Mouse (Mus musculus) heart, embryonic 16.5 days (tissue): ENCODE data around the gene Ms4a5. TPM values are rescaled to one million over a fixed set of nuclear protein-coding genes. Genes with fewer than 3 reads are reported as not detected.
"Not testable (repeated sequence)": the region's sequence is repeated elsewhere in the genome, so short reads cannot be mapped to it uniquely, and the experiment has no call there.

Source experiments
- ATAC-seq: fragments of 200-750 bp; cut with Nextera tagmentation; replicated peaks from 2 replicates; pipeline ENCODE4 v1.8.0; 2017; ENCODE audit warnings: moderate number of reproducible peaks; ENCODE audit not compliant: insufficient read depth, low FRiP score; ENCODE audit errors: extremely low read depth
- H3K27ac ChIP-seq: fragments of 300-500 bp; sonication (generic); 2 replicates; pipeline ENCODE4 v1.5.1; 2014; ENCODE audit warnings: mild to moderate bottlenecking, low read length, control low read depth, moderate library complexity
- H3K27me3 ChIP-seq: fragments of 300-500 bp; sonication (generic); 2 replicates; pipeline ENCODE4 v1.6.1; 2014; ENCODE audit warnings: low read length, mixed read lengths; ENCODE audit not compliant: control insufficient read depth, insufficient read depth
- H3K36me3 ChIP-seq: fragments of 300-500 bp; sonication (generic); 2 replicates; pipeline ENCODE4 v1.6.1; 2014; ENCODE audit not compliant: control insufficient read depth, insufficient read depth
- H3K4me1 ChIP-seq: fragments of 300-500 bp; sonication (generic); 2 replicates; pipeline ENCODE4 v1.6.1; 2014; ENCODE audit warnings: low read length, mixed read lengths; ENCODE audit not compliant: control insufficient read depth, insufficient read depth
- H3K4me2 ChIP-seq: fragments of 300-500 bp; sonication (generic); 2 replicates; pipeline ENCODE4 v1.6.1; 2014; ENCODE audit warnings: low read depth, mild to moderate bottlenecking, control low read depth, low read length
- H3K4me3 ChIP-seq: fragments of 300-500 bp; sonication (generic); 2 replicates; pipeline ENCODE4 v1.5.1; 2014; ENCODE audit warnings: mild to moderate bottlenecking, control low read depth, low read length
- H3K9ac ChIP-seq: fragments of 300-500 bp; sonication (generic); 2 replicates; pipeline ENCODE4 v1.6.1; 2014; ENCODE audit warnings: low read length, control low read depth
- H3K9me3 ChIP-seq: fragments of 300-500 bp; sonication (generic); replicated peaks from 2 replicates; pipeline ENCODE4 v1.6.1; 2016; ENCODE audit warnings: low read length; ENCODE audit not compliant: control insufficient read depth
- WGBS: fragments of 180-500 bp; shearing (Covaris S2); extraction: QIAGEN DNeasy Blood & Tissue Kit; methylation state at CpG from one replicate; pipeline ENCODE4 v1.1.7; 2014; 5-methylcytosine and 5-hydroxymethylcytosine counted together
- polyA plus RNA-seq: library from polyadenylated mRNA; unstranded; fragments of >200 nt; fragmentation: Nextera tagmentation; extraction: Ambion mirVana; gene quantifications from 2 replicates; pipeline ENCODE4 v1.2.1, GENCODE M21; 2015

The Ms4a5 gene
- not detected in 2 replicates for polyA plus RNA-seq

DNA sequence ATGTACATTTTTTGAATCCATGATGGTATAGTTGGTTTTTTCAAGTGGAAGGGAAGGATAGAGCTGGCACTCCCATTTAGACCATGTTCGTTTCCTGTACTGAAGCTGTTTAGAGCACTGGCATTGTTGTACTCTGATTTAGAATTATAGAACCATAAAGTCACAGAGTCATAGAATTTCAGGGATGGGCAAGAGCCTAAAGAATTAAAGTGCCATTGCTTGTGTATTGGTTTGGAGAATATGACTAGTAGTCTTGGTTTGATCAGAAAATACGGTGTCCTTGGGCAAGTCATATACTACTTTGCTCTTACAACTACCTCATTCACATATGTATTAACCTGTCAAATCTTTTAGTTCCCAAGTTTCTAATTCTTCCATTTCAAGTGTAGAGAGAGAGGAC is at the start of gene Ms4a5:
Gene Ms4a5 (minus strand): TSS at position 101 of the 400 bp plus-strand sequence.
- WGBS, result 85% methylated on average over 2 of the region's 2 CpGs
- no peak for ATAC-seq
- no peak within 1 kb of the TSS for H3K4me3 ChIP-seq
- H3K27ac ChIP-seq, result no peak within 1 kb of the TSS
- H3K4me2 ChIP-seq, result no peak within 1 kb of the TSS
- H3K27me3 ChIP-seq, result no peaks in the 10 kb centered on the region
- H3K9me3 ChIP-seq, result no peaks in the 10 kb centered on the region
- H3K36me3 ChIP-seq, result no peaks in the 10 kb centered on the region
- no peaks in the 10 kb centered on the region for H3K4me1 ChIP-seq
- no peak within 1 kb of the TSS for H3K9ac ChIP-seq

- H3K36me3 ChIP-seq, result no peaks in the 10 kb centered on the region
- H3K9me3 ChIP-seq, result peaks cover 3% of the 10 kb centered on the region; the same call in 1 of the 2 replicates
- H3K9ac ChIP-seq, result no peak overlapping the region
- H3K4me3 ChIP-seq, result no peak overlapping the region
- WGBS, result 82% methylated on average over 1 of the region's 1 CpGs
- H3K27me3 ChIP-seq, result no peaks in the 10 kb centered on the region
- no peak for ATAC-seq
- no peak overlapping the region for H3K27ac ChIP-seq
- H3K4me2 ChIP-seq, result no peak overlapping the region
- H3K4me1 ChIP-seq, result no peaks in the 10 kb centered on the region
Observed at GRCm38 (mm10) chr19:11321123-11321522, 37.5 kb upstream of the Ms4a5 start.

- ATAC-seq, result no peak
- 86% methylated on average over 4 of the region's 4 CpGs for WGBS
- Histone ChIP-seq H3K9me3 (peaks cover 3% of the 10 kb centered on the region; the same call in 1 of the 2 replicates), H3K27me3 (no peaks in the 10 kb centered on the region), H3K36me3 (no peaks in the 10 kb centered on the region), H3K4me1 (no peaks in the 10 kb centered on the region), H3K27ac (no peak overlapping the region), H3K4me2 (no peak overlapping the region), H3K9ac (no peak overlapping the region), H3K4me3 (no peak overlapping the region)
Observed at GRCm38 (mm10) chr19:11316786-11317185, 33.1 kb upstream of the Ms4a5 start.

DNA sequence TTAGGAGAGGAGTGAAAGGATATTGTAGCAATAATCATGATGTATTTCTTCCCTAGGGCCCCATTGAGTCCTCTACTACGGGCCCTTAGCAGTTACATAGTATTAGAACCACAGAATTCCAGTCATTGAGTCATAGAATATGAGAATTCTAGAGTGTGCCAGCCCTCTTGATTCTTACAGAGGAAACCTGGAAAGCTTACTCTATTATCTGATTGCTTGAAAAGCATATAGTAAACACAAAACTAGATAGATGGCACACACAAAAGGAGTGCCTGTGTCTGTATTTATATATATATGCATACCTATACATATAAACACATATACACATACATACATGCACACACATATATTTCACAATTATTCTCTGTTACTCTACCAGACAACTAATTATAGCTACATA is 30.7 kb upstream of the Ms4a5 start, which contains the start of gene Ms4a14:
Gene Ms4a14 (minus strand): TSS at position 101 of the 400 bp plus-strand sequence.
- H3K36me3 ChIP-seq, result no peaks in the 10 kb centered on the region
- 62% methylated on average over 1 of the region's 1 CpGs for WGBS
- no peak within 1 kb of the TSS for H3K9ac ChIP-seq
- no peak within 1 kb of the TSS for H3K4me3 ChIP-seq
- no peaks in the 10 kb centered on the region for H3K4me1 ChIP-seq
- no peak within 1 kb of the TSS for H3K4me2 ChIP-seq
- ATAC-seq, result no peak
- H3K27me3 ChIP-seq, result no peaks in the 10 kb centered on the region
- H3K9me3 ChIP-seq, result peaks cover 3% of the 10 kb centered on the region; the same call in 1 of the 2 replicates
- H3K27ac ChIP-seq, result no peak within 1 kb of the TSS

- Histone ChIP-seq H3K9me3 (no peaks in the 10 kb centered on the region), H3K27ac (no peak overlapping the region), H3K36me3 (no peaks in the 10 kb centered on the region), H3K27me3 (no peaks in the 10 kb centered on the region), H3K4me1 (no peaks in the 10 kb centered on the region), H3K4me2 (no peak overlapping the region), H3K9ac (no peak overlapping the region), H3K4me3 (no peak overlapping the region)
- no peak for ATAC-seq
Observed at GRCm38 (mm10) chr19:11308888-11309287, 25.2 kb upstream of the Ms4a5 start.

GRCm38 (mm10) chr19:11299529-11299928 is 15.9 kb upstream of the Ms4a5 start:
- not testable (repeated sequence) for H3K4me2 ChIP-seq, ATAC-seq, H3K9ac ChIP-seq, H3K4me3 ChIP-seq, H3K4me1 ChIP-seq, H3K9me3 ChIP-seq, H3K27me3 ChIP-seq, H3K27ac ChIP-seq, H3K36me3 ChIP-seq
- 50% methylated on average over 4 of the region's 4 CpGs for WGBS

- ATAC-seq, result no peak
Observed at GRCm38 (mm10) chr19:11298939-11299338, 15.3 kb upstream of the Ms4a5 start.

GRCm38 (mm10) chr19:11293616-11294015 is 9.9 kb upstream of the Ms4a5 start:
- WGBS, result 6% methylated on average over 3 of the region's 3 CpGs
- not testable (repeated sequence) for H3K27me3 ChIP-seq, H3K9ac ChIP-seq, H3K36me3 ChIP-seq, H3K27ac ChIP-seq, H3K4me1 ChIP-seq, ATAC-seq, H3K9me3 ChIP-seq
- H3K4me2 ChIP-seq, result peak overlapping the region; percentile 74
- peak overlapping the region; percentile 60 for H3K4me3 ChIP-seq

More at GRCm38 (mm10) chr19:11298939-11299338, 15.3 kb upstream of the Ms4a5 start:
- Histone ChIP-seq H3K4me3 (no peak overlapping the region), H3K27ac (no peak overlapping the region), H3K9me3 (no peaks in the 10 kb centered on the region), H3K27me3 (no peaks in the 10 kb centered on the region), H3K36me3 (no peaks in the 10 kb centered on the region), H3K4me2 (no peak overlapping the region), H3K4me1 (no peaks in the 10 kb centered on the region), H3K9ac (no peak overlapping the region)
- 54% methylated on average over 2 of the region's 2 CpGs for WGBS

DNA sequence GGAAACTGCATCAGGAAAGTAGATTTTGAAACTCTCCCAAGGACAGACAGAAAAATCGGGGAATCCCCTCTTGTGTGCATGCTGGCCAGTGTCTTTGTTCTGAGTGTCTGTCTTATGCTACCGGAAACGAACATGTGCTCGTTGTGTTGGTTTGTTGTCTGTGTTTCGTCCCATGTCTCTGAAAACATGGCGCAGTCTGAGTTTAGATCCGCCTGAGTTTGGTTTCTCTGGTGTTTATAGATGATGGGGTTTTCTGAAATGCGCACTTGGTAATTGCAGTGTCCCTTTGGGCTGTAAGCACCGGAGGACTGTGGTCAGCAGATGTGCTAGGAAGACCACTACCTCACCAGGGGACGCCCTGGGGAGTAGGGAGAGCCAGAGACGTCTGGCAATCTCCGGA is 9.3 kb upstream of the Ms4a5 start:
- no peaks in the 10 kb centered on the region for H3K9me3 ChIP-seq
- peak overlapping the region; percentile 75 for H3K9ac ChIP-seq
- H3K27ac ChIP-seq, result peak overlapping the region; percentile 39; the same call in 1 of the 2 replicates
- no peak for ATAC-seq
- no peaks in the 10 kb centered on the region for H3K27me3 ChIP-seq
- no peaks in the 10 kb centered on the region for H3K36me3 ChIP-seq
- WGBS, result 3% methylated on average over 12 of the region's 12 CpGs
- H3K4me3 ChIP-seq, result peak overlapping the region; percentile 60
- no peaks in the 10 kb centered on the region for H3K4me1 ChIP-seq
- H3K4me2 ChIP-seq, result peak overlapping the region; percentile 74
